ENCODE assay signal across 15 mouse cellular contexts in genomic region chr10:23413794-23414518, GRCm38 (mm10).
DNase-seq lines count a peak whose midpoint lies in the region; ATAC-seq and TF ChIP-seq lines count a peak whose summit lies in the region.
"Had no signal": no experiment of that assay in that cellular context is flagged by ENCODE, and none has a peak within 500 bp of the region (broad histone marks: within the 10 kb centered on the region; RNA-seq: fewer than 3 reads in every experiment).

No protein-coding gene starts in this region.

- 15% methylated on average over 7 of the region's 7 CpGs for WGBS in forebrain, postnatal 0 days
- 43% methylated on average over 7 of the region's 7 CpGs for WGBS in midbrain, postnatal 0 days
- 84% methylated on average over 7 of the region's 7 CpGs for WGBS in thymus, adult 2 months

- H3K4me1 ChIP-seq in forebrain, postnatal 0 days (ENCODE audit: insufficient read depth): no peaks in the 10 kb centered on the region
- H3K4me1 ChIP-seq in midbrain, postnatal 0 days (ENCODE audit: insufficient read depth, low read length): no peaks in the 10 kb centered on the region
- no peaks in the 10 kb centered on the region for H3K4me1 ChIP-seq in thymus, adult 2 months (replicated peaks; ENCODE audit: control insufficient read depth, insufficient read depth, low read length)
- H3K4me1 ChIP-seq: embryonic facial prominence, embryonic 13.5 days; limb, embryonic 15.5 days had no signal

- H3K9me3 ChIP-seq in forebrain, postnatal 0 days (ENCODE audit: low read length): no peaks in the 10 kb centered on the region
- H3K9me3 ChIP-seq in midbrain, postnatal 0 days (ENCODE audit: low read length): no peaks in the 10 kb centered on the region
- H3K9me3 ChIP-seq: embryonic facial prominence, embryonic 13.5 days; limb, embryonic 15.5 days had no signal

- H3K27me3 ChIP-seq in forebrain, postnatal 0 days (ENCODE audit: insufficient read depth, low read length): no peaks in the 10 kb centered on the region
- H3K27me3 ChIP-seq in midbrain, postnatal 0 days (ENCODE audit: insufficient read depth, low read length): no peaks in the 10 kb centered on the region
- no peaks in the 10 kb centered on the region for H3K27me3 ChIP-seq in thymus, adult 2 months (ENCODE audit: control insufficient read depth, insufficient read depth, low read length)
- H3K27me3 ChIP-seq: embryonic facial prominence, embryonic 13.5 days; limb, embryonic 15.5 days had no signal

- TF ChIP-seq POLR2A in thymus, adult 2 months (IDR thresholded peaks at IDR 0.05; ENCODE audit: control insufficient read depth, extremely low read depth, insufficient read depth, low read length, poor library complexity): no peak

- H3K4me2 ChIP-seq in forebrain, postnatal 0 days (ENCODE audit: low read depth): peak overlapping the region; percentile 24; the same call in 1 of the 2 replicates
- H3K4me2 ChIP-seq in midbrain, postnatal 0 days (ENCODE audit: low read depth, low read length, poor library complexity, severe bottlenecking): no peak overlapping the region
- H3K4me2 ChIP-seq: embryonic facial prominence, embryonic 13.5 days; limb, embryonic 15.5 days had no signal

- TF ChIP-seq CTCF in forebrain, postnatal 0 days (IDR thresholded peaks at IDR 0.05; ENCODE audit: low read depth): no peak
- no peak for TF ChIP-seq CTCF in midbrain, postnatal 0 days (IDR thresholded peaks at IDR 0.05)
- TF ChIP-seq CTCF in thymus, adult 2 months (IDR thresholded peaks at IDR 0.05; ENCODE audit: borderline replicate concordance, control insufficient read depth, extremely low read depth, insufficient read depth, low read length, poor library complexity): no peak

- no peak overlapping the region for H3K4me3 ChIP-seq in forebrain, postnatal 0 days (ENCODE audit: low read depth, low read length)
- no peak overlapping the region for H3K4me3 ChIP-seq in midbrain, postnatal 0 days (ENCODE audit: low read depth, low read length)
- H3K4me3 ChIP-seq in thymus, adult 2 months (ENCODE audit: control insufficient read depth, insufficient read depth, low read length): no peak overlapping the region
- H3K4me3 ChIP-seq: embryonic facial prominence, embryonic 13.5 days; heart, adult 2 months; limb, embryonic 15.5 days had no signal

- H3K36me3 ChIP-seq in forebrain, postnatal 0 days (ENCODE audit: insufficient read depth): no peaks in the 10 kb centered on the region
- no peaks in the 10 kb centered on the region for H3K36me3 ChIP-seq in midbrain, postnatal 0 days (ENCODE audit: insufficient read depth, low read length)
- H3K36me3 ChIP-seq in thymus, adult 2 months (ENCODE audit: control insufficient read depth, insufficient read depth, low read length): no peaks in the 10 kb centered on the region
- H3K36me3 ChIP-seq: embryonic facial prominence, embryonic 13.5 days; limb, embryonic 15.5 days had no signal

- peak; percentile 62 for ATAC-seq in cerebellum, adult (ENCODE audit: insufficient number of reproducible peaks, low FRiP score, low TSS enrichment)
- ATAC-seq in forebrain, postnatal 0 days: peak; percentile 69
- ATAC-seq in midbrain, postnatal 0 days (ENCODE audit: low FRiP score): peak; percentile 38; the same call in 1 of the 2 replicates
- ATAC-seq: lung, postnatal 0 days had no signal

- DNase-seq in cerebellum, postnatal 4 days (ENCODE audit: low spot score in 2 of 2): no peak
- peak; percentile 13 for DNase-seq in right cerebral cortex, adult 18-20 months
- no peak for DNase-seq in right cerebral cortex, postnatal 14 days
- no peak for DNase-seq in forebrain, postnatal 0 days
- no peak for DNase-seq in midbrain, postnatal 0 days (ENCODE audit: low spot score)
- DNase-seq in thymus, adult 2 months: no peak
- no peak for DNase-seq in thymus, adult 18-20 months
- DNase-seq: heart, adult 2 months; heart, postnatal 36 days; kidney, adult 8-10 months; layer of hippocampus, postnatal 36 days had no signal

- H3K27ac ChIP-seq in forebrain, postnatal 0 days (ENCODE audit: low read depth, low read length): no peak overlapping the region
- H3K27ac ChIP-seq in midbrain, postnatal 0 days (ENCODE audit: low read depth, low read length): no peak overlapping the region
- H3K27ac ChIP-seq in thymus, adult 2 months (ENCODE audit: control insufficient read depth, insufficient read depth, low read length): no peak overlapping the region
- H3K27ac ChIP-seq: embryonic facial prominence, embryonic 13.5 days; heart, adult 2 months; limb, embryonic 15.5 days had no signal

- H3K9ac ChIP-seq in forebrain, postnatal 0 days: no peak overlapping the region
- H3K9ac ChIP-seq in midbrain, postnatal 0 days (replicated peaks; ENCODE audit: low read length, poor library complexity, severe bottlenecking): no peak overlapping the region
- H3K9ac ChIP-seq: embryonic facial prominence, embryonic 13.5 days; limb, embryonic 15.5 days had no signal
